Mouse (Mus musculus): ENCODE measurements around the gene Enpp3. TPM values are rescaled to one million over a fixed set of nuclear protein-coding genes. Genes with fewer than 3 reads are reported as not detected.
"Not testable (repeated sequence)": the region's sequence is repeated elsewhere in the genome, so short reads cannot be mapped to it uniquely, and the experiment has no call there.

The Enpp3 gene
- total and polyA plus RNA-seq, 3 experiments = 2.3 to 3.3 (median 2.4) TPM

- Histone ChIP-seq H3K27ac (no peak overlapping the region), H3K36me3 (ENCODE audit: control insufficient read depth, insufficient read depth, low read length) (peaks cover 4% of the 10 kb centered on the region; the same call in 1 of the 2 replicates), H3K4me1 (ENCODE audit: control insufficient read depth, insufficient read depth, low read length) (peaks cover 1% of the 10 kb centered on the region; the same call in 1 of the 2 replicates), H3K9ac (ENCODE audit: low read depth, low read length) (no peak overlapping the region), H3K79me2 (replicated peaks; ENCODE audit: control insufficient read depth, insufficient read depth, low read length) (no peaks in the 10 kb centered on the region), H3K4me3 (no peak overlapping the region), H3K27me3 (ENCODE audit: control insufficient read depth, insufficient read depth, low read length) (no peaks in the 10 kb centered on the region)
- TF ChIP-seq POLR2A (IDR thresholded peaks at IDR 0.05; ENCODE audit: insufficient read depth, low read depth, low read length) (no peak), CTCF (IDR thresholded peaks at IDR 0.05) (no peak), EP300 (IDR thresholded peaks at IDR 0.05; ENCODE audit: insufficient read depth, low read depth, low read length) (no peak)
- intact Hi-C loops (cut with DNase I) = no loop called here
- WGBS = 70% methylated on average over 4 of the region's 4 CpGs
- DNase-seq = no peak
These were observed 20.5 kb downstream of the Enpp3 start for GRCm38 (mm10) chr10:24821990-24822676.

GRCm38 (mm10) chr10:24819526-24819925 is 23.1 kb downstream of the Enpp3 start:
- WGBS = 84% methylated on average over 3 of the region's 3 CpGs
- H3K4me3 ChIP-seq = no peak overlapping the region
- peaks cover 2% of the 10 kb centered on the region; the same call in 1 of the 2 replicates for H3K36me3 ChIP-seq (ENCODE audit: control insufficient read depth, insufficient read depth, low read length)
- TF ChIP-seq CTCF (IDR thresholded peaks at IDR 0.05) = no peak
- no peak for TF ChIP-seq POLR2A (IDR thresholded peaks at IDR 0.05; ENCODE audit: insufficient read depth, low read depth, low read length)
- TF ChIP-seq EP300 (IDR thresholded peaks at IDR 0.05; ENCODE audit: insufficient read depth, low read depth, low read length) = no peak
- peaks cover 1% of the 10 kb centered on the region for H3K4me1 ChIP-seq (ENCODE audit: control insufficient read depth, insufficient read depth, low read length)
- no peak for DNase-seq
- no peaks in the 10 kb centered on the region for H3K79me2 ChIP-seq (replicated peaks; ENCODE audit: control insufficient read depth, insufficient read depth, low read length)
- intact Hi-C loops (cut with DNase I) = no loop called here
- H3K27me3 ChIP-seq (ENCODE audit: control insufficient read depth, insufficient read depth, low read length) = no peaks in the 10 kb centered on the region
- no peak overlapping the region for H3K9ac ChIP-seq (ENCODE audit: low read depth, low read length)
- no peak overlapping the region for H3K27ac ChIP-seq

- Histone ChIP-seq H3K36me3 (ENCODE audit: control insufficient read depth, insufficient read depth, low read length) (no peaks in the 10 kb centered on the region), H3K4me3 (peak overlapping the region; percentile 18; the same call in 1 of the 2 replicates), H3K9ac (ENCODE audit: low read depth, low read length) (no peak overlapping the region), H3K79me2 (replicated peaks; ENCODE audit: control insufficient read depth, insufficient read depth, low read length) (no peaks in the 10 kb centered on the region), H3K4me1 (ENCODE audit: control insufficient read depth, insufficient read depth, low read length) (peaks cover 1% of the 10 kb centered on the region), H3K27ac (peak overlapping the region; percentile 83), H3K27me3 (ENCODE audit: control insufficient read depth, insufficient read depth, low read length) (no peaks in the 10 kb centered on the region)
- TF ChIP-seq POLR2A (IDR thresholded peaks at IDR 0.05; ENCODE audit: insufficient read depth, low read depth, low read length) (no peak), EP300 (IDR thresholded peaks at IDR 0.05; ENCODE audit: insufficient read depth, low read depth, low read length) (peak; percentile 56; the same call in 1 of the 2 replicates)
- peak; percentile 25 to 37 for DNase-seq
- intact Hi-C loops (cut with DNase I) = no loop called here
- 41% methylated on average over 10 of the region's 10 CpGs for WGBS
These were observed 32.0 kb downstream of the Enpp3 start for GRCm38 (mm10) chr10:24810639-24811038.

- intact Hi-C loops (cut with DNase I) = no loop called here
These were observed 35.9 kb downstream of the Enpp3 start for GRCm38 (mm10) chr10:24806756-24807155.

GRCm38 (mm10) chr10:24805876-24806275 is 36.7 kb downstream of the Enpp3 start:
- Histone ChIP-seq H3K27me3 (ENCODE audit: control insufficient read depth, insufficient read depth, low read length) (no peaks in the 10 kb centered on the region), H3K27ac (no peak overlapping the region), H3K4me3 (no peak overlapping the region), H3K36me3 (ENCODE audit: control insufficient read depth, insufficient read depth, low read length) (no peaks in the 10 kb centered on the region), H3K4me1 (ENCODE audit: control insufficient read depth, insufficient read depth, low read length) (no peaks in the 10 kb centered on the region), H3K9ac (ENCODE audit: low read depth, low read length) (no peak overlapping the region), H3K79me2 (replicated peaks; ENCODE audit: control insufficient read depth, insufficient read depth, low read length) (no peaks in the 10 kb centered on the region)
- 89% methylated on average over 10 of the region's 10 CpGs for WGBS
- no peak for TF ChIP-seq EP300 (IDR thresholded peaks at IDR 0.05; ENCODE audit: insufficient read depth, low read depth, low read length)
- no peak for TF ChIP-seq CTCF (IDR thresholded peaks at IDR 0.05)
- TF ChIP-seq POLR2A (IDR thresholded peaks at IDR 0.05; ENCODE audit: insufficient read depth, low read depth, low read length) = no peak
- intact Hi-C loops (cut with DNase I) = no loop called here
- DNase-seq = no peak

More at GRCm38 (mm10) chr10:24806756-24807155, 35.9 kb downstream of the Enpp3 start:
- no peak for TF ChIP-seq POLR2A (IDR thresholded peaks at IDR 0.05; ENCODE audit: insufficient read depth, low read depth, low read length)
- no peak for TF ChIP-seq EP300 (IDR thresholded peaks at IDR 0.05; ENCODE audit: insufficient read depth, low read depth, low read length)
- TF ChIP-seq CTCF (IDR thresholded peaks at IDR 0.05) = no peak
- Histone ChIP-seq H3K27me3 (ENCODE audit: control insufficient read depth, insufficient read depth, low read length) (no peaks in the 10 kb centered on the region), H3K79me2 (replicated peaks; ENCODE audit: control insufficient read depth, insufficient read depth, low read length) (no peaks in the 10 kb centered on the region), H3K4me1 (ENCODE audit: control insufficient read depth, insufficient read depth, low read length) (peaks cover 1% of the 10 kb centered on the region), H3K27ac (no peak overlapping the region), H3K36me3 (ENCODE audit: control insufficient read depth, insufficient read depth, low read length) (no peaks in the 10 kb centered on the region), H3K9ac (ENCODE audit: low read depth, low read length) (no peak overlapping the region), H3K4me3 (no peak overlapping the region)
- 95% methylated on average over 5 of the region's 5 CpGs for WGBS
- no peak for DNase-seq

GRCm38 (mm10) chr10:24805173-24805572 is 37.5 kb downstream of the Enpp3 start:
- intact Hi-C loops (cut with DNase I) = no loop called here
- H3K27ac ChIP-seq = no peak overlapping the region
- no peak overlapping the region for H3K4me3 ChIP-seq
- H3K27me3 ChIP-seq (ENCODE audit: control insufficient read depth, insufficient read depth, low read length) = no peaks in the 10 kb centered on the region
- no peaks in the 10 kb centered on the region for H3K36me3 ChIP-seq (ENCODE audit: control insufficient read depth, insufficient read depth, low read length)
- TF ChIP-seq CTCF (IDR thresholded peaks at IDR 0.05) = no peak
- no peak for TF ChIP-seq POLR2A (IDR thresholded peaks at IDR 0.05; ENCODE audit: insufficient read depth, low read depth, low read length)
- TF ChIP-seq EP300 (IDR thresholded peaks at IDR 0.05; ENCODE audit: insufficient read depth, low read depth, low read length) = no peak
- no peak for DNase-seq
- no peaks in the 10 kb centered on the region for H3K79me2 ChIP-seq (replicated peaks; ENCODE audit: control insufficient read depth, insufficient read depth, low read length)
- H3K9ac ChIP-seq (ENCODE audit: low read depth, low read length) = no peak overlapping the region
- WGBS = 49% methylated on average over 2 of the region's 2 CpGs
- no peaks in the 10 kb centered on the region for H3K4me1 ChIP-seq (ENCODE audit: control insufficient read depth, insufficient read depth, low read length)

- H3K27me3 ChIP-seq (ENCODE audit: control insufficient read depth, insufficient read depth, low read length); H3K79me2 ChIP-seq (replicated peaks; ENCODE audit: control insufficient read depth, insufficient read depth, low read length); intact Hi-C loops (cut with DNase I); H3K4me1 ChIP-seq (ENCODE audit: control insufficient read depth, insufficient read depth, low read length); H3K36me3 ChIP-seq (ENCODE audit: control insufficient read depth, insufficient read depth, low read length); DNase-seq; H3K9ac ChIP-seq (ENCODE audit: low read depth, low read length); H3K4me3 ChIP-seq; H3K27ac ChIP-seq: not testable (repeated sequence)
- WGBS = 82% methylated on average over 2 of the region's 2 CpGs
These were observed 39.8 kb downstream of the Enpp3 start for GRCm38 (mm10) chr10:24802742-24803244.

Measured in heart, adult 2 months (tissue).